Mouse (Mus musculus) midbrain, embryonic 13.5 days (tissue): ENCODE data around the gene Tmco1. TPM values are rescaled to one million over a fixed set of nuclear protein-coding genes. Genes with fewer than 3 reads are reported as not detected.

ENCODE experiments used
- ATAC-seq: fragments of 200-750 bp; cut with Nextera tagmentation; 2 replicates; pipeline ENCODE4 v1.8.0; 2017; ENCODE audit warnings: mild to moderate bottlenecking, moderate TSS enrichment, moderate library complexity
- H3K27ac ChIP-seq: fragments of 300-500 bp; sonication (generic); 2 replicates; pipeline ENCODE4 v1.5.1; 2015; ENCODE audit warnings: inconsistent platforms, mild to moderate bottlenecking, moderate library complexity
- H3K27me3 ChIP-seq: fragments of 300-500 bp; sonication (generic); 2 replicates; pipeline ENCODE4 v1.6.1; 2015; ENCODE audit warnings: mild to moderate bottlenecking, inconsistent platforms
- H3K36me3 ChIP-seq: fragments of 300-500 bp; sonication (generic); 2 replicates; pipeline ENCODE4 v1.6.1; 2015; ENCODE audit warnings: mild to moderate bottlenecking, inconsistent platforms
- H3K4me1 ChIP-seq: fragments of 300-500 bp; sonication (generic); replicated peaks from 2 replicates; pipeline ENCODE4 v1.6.1; 2015; ENCODE audit warnings: inconsistent platforms
- H3K4me2 ChIP-seq: fragments of 300-500 bp; sonication (generic); replicated peaks from 2 replicates; pipeline ENCODE4 v1.6.1; 2015; ENCODE audit warnings: moderate library complexity, mild to moderate bottlenecking, inconsistent platforms
- H3K4me3 ChIP-seq: fragments of 300-500 bp; sonication (generic); replicated peaks from 2 replicates; pipeline ENCODE4 v1.5.1; 2015; ENCODE audit warnings: mild to moderate bottlenecking, inconsistent platforms
- H3K9ac ChIP-seq: fragments of 300-500 bp; sonication (generic); replicated peaks from 2 replicates; pipeline ENCODE4 v1.6.1; 2015; ENCODE audit warnings: mild to moderate bottlenecking, inconsistent platforms
- H3K9me3 ChIP-seq: fragments of 300-500 bp; sonication (generic); 2 replicates; pipeline ENCODE4 v1.6.1; 2016; ENCODE audit warnings: mild to moderate bottlenecking, inconsistent platforms
- WGBS: fragments of 180-500 bp; shearing (Covaris S2); methylation state at CpG from one replicate; pipeline ENCODE4 v1.1.7; 2015; 5-methylcytosine and 5-hydroxymethylcytosine counted together
- polyA plus RNA-seq: library from polyadenylated mRNA; unstranded; fragments of >200 nt; fragmentation: Nextera tagmentation; extraction: Ambion mirVana; gene quantifications from 2 replicates; pipeline ENCODE4 v1.2.1, GENCODE M21; 2015

Tmco1 gene
- polyA plus RNA-seq, 1 experiment from 2014 or later: 75.3 TPM

DNA sequence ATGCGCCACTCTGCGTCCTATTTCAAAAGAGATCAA is 23.0 kb upstream of the Tmco1 start, which contains the start of gene Uck2:
Gene Uck2, minus strand, starts transcription at position 1 of the 36 bp plus-strand sequence.
- peak within 1 kb of the TSS; percentile 99 for H3K27ac ChIP-seq
- H3K4me1 ChIP-seq: peaks cover 39% of the 10 kb centered on the region
- peak within 1 kb of the TSS; percentile 91 for H3K4me3 ChIP-seq
- H3K9me3 ChIP-seq: no peaks in the 10 kb centered on the region
- H3K9ac ChIP-seq: peak within 1 kb of the TSS; percentile 92
- WGBS: 0% methylated on average over 2 of the region's 2 CpGs
- peak within 1 kb of the TSS; percentile 72 for H3K4me2 ChIP-seq
- H3K27me3 ChIP-seq: peaks cover 5% of the 10 kb centered on the region; the same call in 1 of the 2 replicates
- ATAC-seq: no peak
- H3K36me3 ChIP-seq: no peaks in the 10 kb centered on the region

DNA sequence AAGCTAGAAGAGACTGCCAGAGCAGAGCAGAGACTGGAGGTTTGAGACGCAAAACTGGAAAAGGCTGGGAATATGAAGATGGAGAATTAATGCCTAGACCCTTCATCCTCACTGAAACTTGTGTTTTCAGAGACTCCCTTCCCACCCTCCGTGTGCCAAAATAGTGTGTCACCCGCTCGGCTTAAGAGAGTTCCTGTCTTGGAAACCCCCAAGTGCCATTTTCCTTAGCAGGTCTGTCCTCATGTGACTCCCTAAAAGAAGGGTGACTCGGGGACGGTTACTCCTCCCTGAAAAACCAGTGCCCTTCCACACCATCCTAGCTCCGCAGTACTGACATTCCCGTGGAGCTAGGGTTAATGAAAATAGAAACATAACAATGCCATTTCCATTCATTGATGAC is 22.8 kb upstream of the Tmco1 start:
- peaks cover 39% of the 10 kb centered on the region for H3K4me1 ChIP-seq
- H3K4me2 ChIP-seq: peak overlapping the region; percentile 72
- ATAC-seq: peak; percentile 0; the same call in 1 of the 2 replicates
- no peaks in the 10 kb centered on the region for H3K9me3 ChIP-seq
- peak overlapping the region; percentile 99 for H3K27ac ChIP-seq
- H3K27me3 ChIP-seq: peaks cover 5% of the 10 kb centered on the region; the same call in 1 of the 2 replicates
- H3K36me3 ChIP-seq: no peaks in the 10 kb centered on the region
- H3K4me3 ChIP-seq: peak overlapping the region; percentile 91
- H3K9ac ChIP-seq: peak overlapping the region; percentile 92
- WGBS: 1% methylated on average over 8 of the region's 8 CpGs

DNA sequence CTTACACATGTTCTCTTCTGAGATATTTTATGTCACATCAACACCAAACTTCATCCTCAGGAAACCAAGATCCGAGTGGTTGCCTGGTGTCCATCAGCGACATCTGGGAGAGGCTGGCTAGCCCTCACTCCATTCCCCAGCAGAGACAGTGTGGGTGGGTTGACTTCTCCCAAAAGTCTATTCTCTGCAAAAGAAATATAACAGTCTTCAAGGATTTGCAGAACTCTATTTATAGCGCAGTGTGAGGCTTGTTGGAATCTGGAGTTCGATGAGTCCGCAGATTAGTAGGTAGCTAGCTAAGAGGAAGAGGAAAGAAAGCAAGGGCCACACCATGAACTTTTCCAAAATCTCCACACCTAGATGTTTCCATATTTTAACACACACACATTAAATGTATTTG is 21.0 kb upstream of the Tmco1 start:
- H3K4me1 ChIP-seq: peaks cover 34% of the 10 kb centered on the region
- WGBS: 95% methylated on average over 5 of the region's 5 CpGs
- H3K9ac ChIP-seq: no peak overlapping the region
- ATAC-seq: no peak
- H3K36me3 ChIP-seq: no peaks in the 10 kb centered on the region
- peaks cover 5% of the 10 kb centered on the region; the same call in 1 of the 2 replicates for H3K27me3 ChIP-seq
- H3K4me2 ChIP-seq: no peak overlapping the region
- H3K9me3 ChIP-seq: no peaks in the 10 kb centered on the region
- no peak overlapping the region for H3K4me3 ChIP-seq
- H3K27ac ChIP-seq: no peak overlapping the region

DNA sequence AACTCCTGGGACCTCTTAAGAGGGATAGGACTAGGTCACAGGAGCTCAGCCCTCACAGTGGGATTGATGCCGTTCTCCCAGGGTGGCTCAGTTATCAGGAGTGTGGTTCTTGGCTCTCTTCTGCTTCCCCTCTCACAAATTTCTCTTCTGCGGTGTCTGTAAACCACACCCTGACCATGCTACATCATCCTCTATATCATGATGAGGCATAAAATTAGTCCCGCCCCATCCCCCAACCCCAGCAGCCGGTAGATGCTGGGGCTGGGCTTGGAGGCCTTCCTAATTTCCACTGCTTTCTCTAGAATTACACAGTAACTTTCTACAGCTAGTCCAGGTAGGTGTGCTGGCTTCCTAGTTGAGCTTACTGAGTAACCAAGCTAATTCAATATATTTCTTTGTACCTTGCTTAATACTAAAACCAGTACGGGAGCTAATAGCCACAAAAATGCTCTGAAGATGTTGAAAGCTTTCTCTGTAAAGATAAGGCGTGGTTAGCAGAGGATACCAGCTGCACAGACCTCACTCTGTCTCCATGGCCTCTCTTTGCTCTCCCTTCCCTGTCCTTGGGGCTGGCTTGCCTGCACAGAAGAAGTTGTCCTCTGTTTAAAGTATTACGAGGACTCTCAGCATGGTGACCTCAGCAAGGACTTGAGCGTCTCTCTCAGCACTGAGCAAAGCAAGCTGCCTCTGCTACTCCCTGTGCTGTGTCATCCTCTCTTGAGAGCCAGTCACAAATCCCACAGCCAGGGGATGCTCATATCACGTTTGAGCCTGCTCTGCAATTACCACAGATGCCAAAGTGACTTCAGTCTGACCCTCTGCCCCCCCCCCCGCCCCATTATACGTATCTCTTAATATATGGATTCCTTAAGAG is 19.3 kb upstream of the Tmco1 start:
- Histone ChIP-seq H3K4me1 (peaks cover 20% of the 10 kb centered on the region), H3K27ac (no peak overlapping the region), H3K36me3 (no peaks in the 10 kb centered on the region), H3K9ac (no peak overlapping the region), H3K4me2 (no peak overlapping the region; the same call in 1 of the 2 replicates), H3K27me3 (peaks cover 5% of the 10 kb centered on the region; the same call in 1 of the 2 replicates), H3K9me3 (no peaks in the 10 kb centered on the region), H3K4me3 (no peak overlapping the region)
- no peak for ATAC-seq
- WGBS: 44% methylated on average over 11 of the region's 11 CpGs

DNA sequence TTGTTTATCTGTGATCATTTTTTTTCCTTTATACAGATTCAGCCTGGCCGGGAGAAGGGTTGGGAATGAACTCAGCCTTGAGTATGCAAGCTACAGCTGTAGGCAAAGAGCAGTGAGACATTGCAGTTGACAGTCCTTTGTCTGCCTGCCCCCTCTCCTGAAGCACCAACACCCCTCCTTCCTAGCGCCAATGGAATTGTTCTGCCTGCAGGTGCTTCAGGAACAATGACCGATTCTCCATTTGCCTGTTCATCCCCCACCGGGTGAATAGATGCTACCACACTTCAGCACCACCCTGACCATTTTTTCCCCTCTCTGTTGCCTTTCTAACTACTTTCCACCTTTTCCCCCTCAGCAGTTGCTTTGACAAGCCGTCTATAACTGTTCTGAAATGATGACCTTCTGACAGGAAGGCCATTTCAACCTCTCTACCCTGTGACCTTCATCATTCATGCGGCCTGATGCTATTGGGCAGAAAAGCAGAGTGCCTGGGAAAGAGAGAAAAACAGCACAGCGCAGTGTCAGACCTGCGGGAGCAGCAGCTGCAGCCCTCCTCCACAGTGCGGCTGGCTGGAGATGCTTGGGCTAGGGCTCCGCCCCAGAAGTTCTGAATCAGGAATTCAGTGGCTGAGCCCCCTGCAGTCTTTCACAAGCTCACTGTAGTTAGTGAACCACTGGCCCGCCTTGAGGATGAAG is 18.5 kb upstream of the Tmco1 start:
- Histone ChIP-seq H3K36me3 (no peaks in the 10 kb centered on the region), H3K4me3 (no peak overlapping the region), H3K9me3 (no peaks in the 10 kb centered on the region), H3K27me3 (peaks cover 5% of the 10 kb centered on the region; the same call in 1 of the 2 replicates), H3K27ac (peak overlapping the region; percentile 53; the same call in 1 of the 2 replicates), H3K9ac (no peak overlapping the region; the same call in 1 of the 2 replicates), H3K4me2 (peak overlapping the region; percentile 19), H3K4me1 (peaks cover 20% of the 10 kb centered on the region)
- peak; percentile 69 for ATAC-seq
- 4% methylated on average over 11 of the region's 11 CpGs for WGBS

DNA sequence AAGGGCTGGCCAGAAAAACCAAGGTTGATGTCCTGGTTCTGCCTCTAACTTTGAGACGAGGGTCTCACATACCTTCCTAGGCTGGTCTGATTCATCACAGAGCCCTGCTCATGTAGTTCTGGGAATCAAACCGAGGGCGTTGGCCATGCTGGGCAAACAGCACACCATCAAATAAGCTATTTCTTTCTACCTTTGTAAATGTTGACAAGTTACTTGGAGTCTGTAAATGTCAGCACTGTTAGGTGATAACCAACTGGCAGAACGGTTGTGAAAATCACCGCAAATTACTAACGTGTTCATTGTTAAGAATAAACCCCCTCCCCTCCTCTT is 17.9 kb upstream of the Tmco1 start:
- Histone ChIP-seq H3K9ac (no peak overlapping the region; the same call in 1 of the 2 replicates), H3K4me1 (peaks cover 20% of the 10 kb centered on the region), H3K36me3 (no peaks in the 10 kb centered on the region), H3K4me2 (peak overlapping the region; percentile 19), H3K27ac (no peak overlapping the region), H3K4me3 (no peak overlapping the region), H3K27me3 (peaks cover 5% of the 10 kb centered on the region; the same call in 1 of the 2 replicates), H3K9me3 (no peaks in the 10 kb centered on the region)
- 24% methylated on average over 6 of the region's 6 CpGs for WGBS
- ATAC-seq: no peak; the same call in 1 of the 2 replicates

DNA sequence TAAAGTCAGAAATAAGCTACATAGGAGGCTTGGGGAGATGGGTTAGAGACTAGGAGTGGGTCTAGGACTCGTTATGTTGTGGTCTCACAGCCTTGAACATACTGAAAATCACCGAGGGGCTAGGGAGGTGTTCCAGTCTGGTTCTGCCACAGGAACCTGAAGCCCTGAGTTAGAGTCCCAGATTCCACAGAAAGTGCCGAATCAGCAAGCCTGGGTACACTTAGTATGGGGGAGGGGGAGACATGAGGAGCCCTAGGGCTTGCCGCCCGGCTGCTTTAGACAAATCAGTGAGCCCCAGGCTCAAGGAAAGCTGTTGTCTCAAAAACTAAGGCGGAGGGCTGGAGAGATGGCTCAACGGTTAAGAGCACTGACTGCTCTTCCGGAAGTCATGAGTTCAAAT is 16.6 kb upstream of the Tmco1 start:
- H3K9me3 ChIP-seq: no peaks in the 10 kb centered on the region
- WGBS: 81% methylated on average over 8 of the region's 8 CpGs

DNA sequence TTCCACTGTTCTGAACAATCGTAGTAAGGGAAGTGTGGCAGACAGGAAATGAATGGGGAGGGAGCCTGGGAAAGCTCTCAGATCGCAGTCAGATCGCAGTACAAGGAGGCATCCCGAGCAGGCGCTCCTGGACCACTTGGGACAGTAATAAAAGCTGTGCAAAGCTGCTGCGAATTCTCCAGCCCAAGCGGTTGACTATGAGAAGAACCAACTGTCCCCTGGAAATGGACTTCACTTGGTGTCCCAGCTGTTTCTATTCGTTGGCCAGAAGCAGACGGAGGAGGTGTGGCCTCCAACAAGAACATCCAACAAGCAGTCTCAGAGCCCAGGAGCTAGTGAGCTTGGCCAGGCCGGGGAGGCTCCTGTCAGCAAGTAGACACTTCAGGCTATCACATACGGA is 15.7 kb upstream of the Tmco1 start:
- no peak overlapping the region for H3K27ac ChIP-seq
- H3K4me1 ChIP-seq: peaks cover 15% of the 10 kb centered on the region
- H3K4me2 ChIP-seq: no peak overlapping the region
- H3K27me3 ChIP-seq: peaks cover 5% of the 10 kb centered on the region; the same call in 1 of the 2 replicates
- 68% methylated on average over 11 of the region's 11 CpGs for WGBS
- no peaks in the 10 kb centered on the region for H3K36me3 ChIP-seq
- ATAC-seq: no peak
- no peak overlapping the region for H3K9ac ChIP-seq
- no peak overlapping the region for H3K4me3 ChIP-seq
- no peaks in the 10 kb centered on the region for H3K9me3 ChIP-seq

More for the DNA sequence above, 16.6 kb upstream of the Tmco1 start:
- Histone ChIP-seq H3K4me2 (no peak overlapping the region), H3K36me3 (no peaks in the 10 kb centered on the region), H3K4me3 (no peak overlapping the region), H3K27me3 (peaks cover 5% of the 10 kb centered on the region; the same call in 1 of the 2 replicates), H3K27ac (no peak overlapping the region), H3K9ac (no peak overlapping the region), H3K4me1 (peaks cover 15% of the 10 kb centered on the region)
- no peak for ATAC-seq

DNA sequence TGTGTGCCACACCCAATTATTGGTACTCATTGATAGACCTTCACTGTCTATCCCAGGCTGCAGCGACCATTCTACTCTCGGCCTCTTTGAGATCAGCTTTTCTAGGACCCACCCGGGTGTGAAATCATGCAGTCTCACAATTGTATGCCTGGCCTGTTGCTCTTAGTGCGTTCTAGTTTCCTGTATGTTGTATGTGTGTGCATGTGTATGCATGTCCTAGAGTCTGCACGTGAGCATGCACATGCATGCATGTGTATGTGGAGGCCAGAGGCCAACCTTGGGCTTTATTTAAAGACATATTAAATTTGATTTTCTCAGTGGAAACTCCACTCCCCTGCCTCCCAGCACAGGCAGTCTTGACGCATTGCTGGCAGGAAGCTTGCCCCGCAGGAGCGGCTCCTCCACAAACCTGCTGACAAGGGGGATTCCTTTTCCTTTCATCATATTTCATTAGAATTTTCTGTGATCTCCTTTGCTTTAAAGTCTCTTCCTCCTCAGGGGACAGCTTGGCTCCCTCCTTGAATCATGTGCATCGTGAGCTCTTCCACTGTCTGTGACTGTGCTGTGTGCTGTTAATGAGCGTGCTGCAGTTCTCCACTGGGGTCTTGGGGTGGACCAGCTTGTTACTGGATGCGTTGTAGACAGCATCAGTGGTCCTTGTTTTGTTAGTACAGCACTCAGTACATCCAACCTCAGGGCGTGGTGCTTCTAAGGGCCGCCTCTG is 12.3 kb upstream of the Tmco1 start:
- Histone ChIP-seq H3K4me1 (no peaks in the 10 kb centered on the region), H3K4me2 (no peak overlapping the region), H3K27me3 (no peaks in the 10 kb centered on the region), H3K36me3 (no peaks in the 10 kb centered on the region), H3K9ac (no peak overlapping the region), H3K4me3 (no peak overlapping the region), H3K9me3 (no peaks in the 10 kb centered on the region), H3K27ac (peak overlapping the region; percentile 48)
- 59% methylated on average over 13 of the region's 13 CpGs for WGBS
- ATAC-seq: peak; percentile 92

DNA sequence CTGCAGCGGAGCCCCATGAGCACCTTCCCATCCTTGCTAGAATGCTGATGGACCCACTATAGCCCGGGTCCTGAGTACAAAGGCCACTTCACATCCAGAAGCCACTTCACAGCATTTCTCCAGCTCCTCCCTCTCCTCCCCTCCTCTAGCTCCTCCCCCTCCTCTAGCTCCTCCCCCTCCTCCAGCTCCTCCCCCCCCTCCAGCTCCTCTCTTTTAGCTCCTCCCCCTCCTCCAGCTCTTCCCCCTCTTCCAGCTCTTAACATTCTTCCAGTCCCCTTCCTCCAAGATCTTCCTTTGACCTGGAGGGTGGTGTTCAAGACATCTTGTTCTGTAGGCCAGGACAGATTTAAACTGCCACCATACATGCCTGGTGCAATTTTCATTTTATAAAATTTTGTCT is 8.1 kb upstream of the Tmco1 start:
- H3K36me3 ChIP-seq: no peaks in the 10 kb centered on the region
- H3K9me3 ChIP-seq: no peaks in the 10 kb centered on the region
- ATAC-seq: no peak
- no peaks in the 10 kb centered on the region for H3K4me1 ChIP-seq
- WGBS: 89% methylated on average over 2 of the region's 2 CpGs
- no peak overlapping the region for H3K4me2 ChIP-seq
- no peak overlapping the region for H3K9ac ChIP-seq
- H3K27ac ChIP-seq: no peak overlapping the region
- no peaks in the 10 kb centered on the region for H3K27me3 ChIP-seq
- no peak overlapping the region for H3K4me3 ChIP-seq

DNA sequence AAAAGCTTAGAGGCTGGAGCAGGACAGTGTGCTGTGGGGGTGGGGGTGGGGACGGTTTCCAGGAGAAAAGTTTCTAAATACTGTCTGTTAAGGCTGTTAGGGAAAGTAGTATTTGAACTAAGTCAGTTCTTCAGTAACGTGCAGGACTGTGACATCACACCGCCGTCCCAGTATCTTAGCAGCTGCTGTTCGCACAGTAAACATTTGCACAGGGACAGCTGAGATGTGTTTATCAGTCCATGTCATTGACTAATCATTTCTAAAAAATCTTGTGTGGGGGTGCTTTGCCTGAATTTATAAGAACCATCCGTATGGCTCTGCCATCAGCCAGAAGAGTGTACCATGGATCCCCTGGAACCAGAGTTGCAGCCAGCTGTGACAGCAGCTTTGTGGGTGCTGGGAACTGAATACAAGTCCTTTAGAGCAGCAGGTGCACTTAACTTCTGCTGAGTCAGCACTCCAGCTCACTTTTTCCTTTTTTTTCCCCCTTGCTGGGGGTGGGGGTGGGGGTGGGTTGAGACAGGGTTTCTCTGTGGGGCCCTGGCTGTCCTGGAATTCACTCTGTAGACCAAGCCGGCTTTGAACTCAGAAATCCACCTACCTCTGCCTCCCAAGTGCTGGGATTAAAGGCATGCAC is 2.6 kb upstream of the Tmco1 start:
- H3K9ac ChIP-seq: no peak overlapping the region
- H3K4me1 ChIP-seq: peaks cover 11% of the 10 kb centered on the region
- no peak overlapping the region for H3K4me2 ChIP-seq
- H3K27ac ChIP-seq: no peak overlapping the region
- no peaks in the 10 kb centered on the region for H3K9me3 ChIP-seq
- no peak for ATAC-seq
- H3K27me3 ChIP-seq: no peaks in the 10 kb centered on the region
- 59% methylated on average over 7 of the region's 7 CpGs for WGBS
- 0 out of 2 replicates have a peak, but pooled peaks cover 2% of the 10 kb centered on the region for H3K36me3 ChIP-seq
- no peak overlapping the region for H3K4me3 ChIP-seq
